In the genomic region with DNA sequence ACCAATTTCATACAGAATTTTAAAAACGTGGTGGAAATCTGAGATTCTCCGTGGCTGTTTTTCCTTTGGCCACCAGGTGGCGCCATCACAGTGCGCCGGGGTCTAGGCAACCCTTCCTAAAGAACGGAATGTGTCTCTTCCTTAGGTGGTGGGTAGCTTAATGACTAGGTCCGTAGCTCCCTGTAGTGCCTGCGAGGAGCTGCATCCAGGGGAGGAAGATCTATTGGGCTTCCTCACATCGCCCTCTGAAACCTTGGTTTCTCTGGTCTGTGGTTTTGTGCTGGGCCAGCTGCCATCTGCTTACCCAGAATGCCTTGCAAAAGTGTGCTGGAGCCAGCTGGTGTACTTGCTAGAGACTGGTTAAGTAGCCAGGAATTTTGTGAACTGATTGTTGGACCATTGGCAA, we compare ENCODE assay signal across 9 mouse cellular contexts.
A peak's percentile ranks its signal among the peaks of the same experiment; 100 is the strongest.
DNase-seq lines count a peak whose midpoint lies in the region; ATAC-seq and TF ChIP-seq lines count a peak whose summit lies in the region.
"Had no signal": no experiment of that assay in that cellular context is flagged by ENCODE, and none has a peak within 500 bp of the region (broad histone marks: within the 10 kb centered on the region; RNA-seq: fewer than 3 reads in every experiment).

No protein-coding gene starts in this region.

- peak; percentile 13 for DNase-seq in MEL (ENCODE audit: low read depth, low spot score)
- DNase-seq in heart, postnatal 10 days: peak; percentile 85 to 89
- DNase-seq in kidney, postnatal 4 days: peak; percentile 77
- no peak for DNase-seq in liver, embryonic 14.5 days (ENCODE audit: low read depth in 3 of 3, low spot score in 3 of 3)
- peak; percentile 57 for DNase-seq in ovary, adult 18-20 months (ENCODE audit: low spot score)
- DNase-seq in urinary bladder, postnatal 36 days (ENCODE audit: low spot score in 2 of 2): peak; percentile 30 to 56

- no peak overlapping the region for H3K9ac ChIP-seq in MEL (ENCODE audit: control insufficient read depth, low read depth, low read length, poor library complexity, severe bottlenecking)
- H3K9ac ChIP-seq in forebrain, embryonic 15.5 days (replicated peaks): no peak overlapping the region
- no peak overlapping the region for H3K9ac ChIP-seq in liver, embryonic 14.5 days (replicated peaks)

- peak; percentile 55 to 82 (median 57) for TF ChIP-seq CTCF in MEL (IDR thresholded peaks at IDR 0.05 in 2 of 3, conservative IDR thresholded peaks at IDR 0.05 in 1 of 3; ENCODE audit: control insufficient read depth in 1 of 3, insufficient read depth in 1 of 3, low read depth in 2 of 3, low read length in 3 of 3, poor library complexity in 1 of 3, severe bottlenecking in 1 of 3)
- peak; percentile 89 for TF ChIP-seq CTCF in liver, embryonic 14.5 days (IDR thresholded peaks at IDR 0.05; ENCODE audit: low read depth)

- TF ChIP-seq POLR2A in MEL (IDR thresholded peaks at IDR 0.05; ENCODE audit: control insufficient read depth in 1 of 2, insufficient read depth in 1 of 2, low read depth in 1 of 2, low read length in 2 of 2, poor library complexity in 1 of 2): no peak

- H3K4me2 ChIP-seq in forebrain, embryonic 15.5 days (replicated peaks): peak overlapping the region; percentile 40
- H3K4me2 ChIP-seq in liver, embryonic 14.5 days (ENCODE audit: low read depth): no peak overlapping the region

- no peaks in the 10 kb centered on the region for H3K9me3 ChIP-seq in MEL (replicated peaks; ENCODE audit: insufficient read depth, low read length)
- H3K9me3 ChIP-seq in forebrain, embryonic 15.5 days: no peaks in the 10 kb centered on the region
- H3K9me3 ChIP-seq in liver, embryonic 14.5 days (ENCODE audit: control insufficient read depth, low read length): no peaks in the 10 kb centered on the region

- no peak for TF ChIP-seq EP300 in MEL (IDR thresholded peaks at IDR 0.05; ENCODE audit: low read depth in 1 of 2, low read length in 2 of 2)
- TF ChIP-seq EP300 in liver, embryonic 14.5 days (IDR thresholded peaks at IDR 0.05; ENCODE audit: low read depth): no peak

- H3K4me1 ChIP-seq in MEL (ENCODE audit: control insufficient read depth in 1 of 2, insufficient read depth in 2 of 2, low read length in 2 of 2): no peaks in the 10 kb centered on the region
- H3K4me1 ChIP-seq in forebrain, embryonic 15.5 days: peaks cover 14% of the 10 kb centered on the region
- H3K4me1 ChIP-seq in liver, embryonic 14.5 days (replicated peaks; ENCODE audit: control insufficient read depth in 2 of 2, insufficient read depth in 2 of 2, low read length in 1 of 2): no peaks in the 10 kb centered on the region; a peak in 1 of 4 replicates

- no peak overlapping the region for H3K27ac ChIP-seq in MEL (ENCODE audit: control insufficient read depth, low read depth, low read length)
- H3K27ac ChIP-seq in forebrain, embryonic 15.5 days (replicated peaks): peak overlapping the region; percentile 68
- H3K27ac ChIP-seq in liver, embryonic 14.5 days: no peak overlapping the region
- H3K27ac ChIP-seq: macrophage had no signal

- peak; percentile 22 for TF ChIP-seq RAD21 in MEL (IDR thresholded peaks at IDR 0.05; ENCODE audit: low read depth, low read length)

- no peaks in the 10 kb centered on the region for H3K36me3 ChIP-seq in MEL (ENCODE audit: control insufficient read depth in 1 of 2, insufficient read depth in 2 of 2, low read length in 2 of 2)
- H3K36me3 ChIP-seq in forebrain, embryonic 15.5 days: no peaks in the 10 kb centered on the region
- no peaks in the 10 kb centered on the region for H3K36me3 ChIP-seq in liver, embryonic 14.5 days (replicated peaks; ENCODE audit: control insufficient read depth, insufficient read depth, low read depth)

- intact Hi-C loops in heart, postnatal 10 days (cut with DNase I): loop anchor here (1.0 to 10.0 kb wide), 5 partner anchors 263 to 1864 kb away; no protein-coding TSS in a partner anchor

- H3K79me2 ChIP-seq in MEL (ENCODE audit: control insufficient read depth, insufficient read depth, low read length, poor library complexity): no peaks in the 10 kb centered on the region

- no peaks in the 10 kb centered on the region for H3K27me3 ChIP-seq in MEL (ENCODE audit: control insufficient read depth in 1 of 2, insufficient read depth in 2 of 2, low read length in 2 of 2)
- H3K27me3 ChIP-seq in forebrain, embryonic 15.5 days: no peaks in the 10 kb centered on the region
- H3K27me3 ChIP-seq in liver, embryonic 14.5 days (ENCODE audit: control insufficient read depth, insufficient read depth, low read length): no peaks in the 10 kb centered on the region

- ATAC-seq in cerebellum, adult (ENCODE audit: insufficient number of reproducible peaks, low FRiP score, low TSS enrichment): peak; percentile 64; the same call in 1 of the 2 replicates
- peak; percentile 85 for ATAC-seq in forebrain, embryonic 15.5 days (replicated peaks)
- no peak for ATAC-seq in liver, embryonic 14.5 days (ENCODE audit: insufficient read depth)

- 0% methylated on average over 9 of the region's 9 CpGs for WGBS in forebrain, embryonic 15.5 days
- WGBS in liver, embryonic 14.5 days (ENCODE audit: insufficient replicate concordance): 6% methylated on average over 9 of the region's 9 CpGs

- no peak overlapping the region for H3K4me3 ChIP-seq in MEL (ENCODE audit: control insufficient read depth in 1 of 2, insufficient read depth in 1 of 2, low read depth in 2 of 2, low read length in 2 of 2)
- H3K4me3 ChIP-seq in forebrain, embryonic 15.5 days: peak overlapping the region; percentile 23
- H3K4me3 ChIP-seq in liver, embryonic 14.5 days (ENCODE audit: insufficient read depth in 1 of 2, low read depth in 2 of 2, low read length in 2 of 2): 0 out of 4 replicates have a peak overlapping the region, but pooled peaks of 1 of the 2 experiments have one; percentile 15

TF ChIP-seq in MEL, 35 proteins besides CTCF, POLR2A, EP300 and RAD21:
- TF ChIP-seq MAFK (IDR thresholded peaks at IDR 0.05; ENCODE audit: borderline replicate concordance, low read depth, low read length) (no peak), SMC3 (IDR thresholded peaks at IDR 0.05; ENCODE audit: low read depth, low read length) (peak; percentile 36), MAZ (IDR thresholded peaks at IDR 0.05; ENCODE audit: low read depth, low read length) (no peak), E2F4 (IDR thresholded peaks at IDR 0.05; ENCODE audit: borderline replicate concordance, low read depth, low read length) (no peak)

Comparison
In these comparisons a context has a peak if more than half of its experiments do, and no peak if none do; other contexts are left out.
1. DNase-seq: peak in MEL (single experiment), heart, postnatal 10 days (2 of 2), kidney, postnatal 4 days (2 of 2), ovary, adult 18-20 months (single experiment) and urinary bladder, postnatal 36 days (2 of 2); none in liver, embryonic 14.5 days (0 of 3).